Mouse (Mus musculus) kidney, adult 18-20 months (tissue): ENCODE data around the gene Lyl1.

ENCODE experiments used
- DNase-seq: peaks from one replicate; pipeline ENCODE4 v3.0.0; 2021

Lyl1 gene

DNA sequence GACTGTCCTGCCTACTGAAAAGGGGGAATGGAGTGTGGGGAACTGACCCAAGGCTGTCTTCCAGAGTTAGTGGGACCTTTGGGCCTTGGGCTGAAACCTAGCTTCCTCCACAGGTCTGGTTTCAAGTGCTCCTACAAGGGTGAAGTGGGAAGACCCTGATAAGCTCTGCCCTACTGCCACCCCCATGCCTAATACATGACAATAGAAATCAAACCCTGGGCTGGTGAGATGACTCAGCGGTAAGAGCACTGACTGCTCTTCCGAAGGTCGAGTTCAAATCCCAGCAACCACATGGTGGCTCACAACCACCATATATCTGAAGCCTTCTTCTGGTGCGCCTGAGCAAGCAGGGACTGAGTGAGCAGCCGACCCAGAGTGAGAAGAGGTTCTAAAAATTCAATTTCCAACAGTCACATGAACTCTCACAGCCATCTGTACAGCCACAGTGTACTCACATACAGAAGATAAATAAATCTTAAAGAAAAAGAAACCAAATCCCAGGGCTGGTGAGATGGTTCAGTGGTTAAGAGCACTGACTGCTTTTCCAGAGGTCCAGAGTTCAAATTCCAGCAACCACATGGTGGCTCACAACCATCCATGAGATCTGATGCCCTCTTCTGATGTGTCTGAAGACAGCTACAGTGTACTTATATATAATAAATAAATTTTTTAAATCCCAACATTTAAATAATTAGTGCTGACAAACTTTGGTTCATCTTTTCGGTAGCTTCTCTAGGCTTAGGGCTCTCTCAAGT, 32.3 kb upstream of the Lyl1 start:
- peak; percentile 23 for DNase-seq

- DNase-seq: peak; percentile 28
Observed at GRCm38 (mm10) chr8:84670295-84671006, 30.8 kb upstream of the Lyl1 start.

DNA sequence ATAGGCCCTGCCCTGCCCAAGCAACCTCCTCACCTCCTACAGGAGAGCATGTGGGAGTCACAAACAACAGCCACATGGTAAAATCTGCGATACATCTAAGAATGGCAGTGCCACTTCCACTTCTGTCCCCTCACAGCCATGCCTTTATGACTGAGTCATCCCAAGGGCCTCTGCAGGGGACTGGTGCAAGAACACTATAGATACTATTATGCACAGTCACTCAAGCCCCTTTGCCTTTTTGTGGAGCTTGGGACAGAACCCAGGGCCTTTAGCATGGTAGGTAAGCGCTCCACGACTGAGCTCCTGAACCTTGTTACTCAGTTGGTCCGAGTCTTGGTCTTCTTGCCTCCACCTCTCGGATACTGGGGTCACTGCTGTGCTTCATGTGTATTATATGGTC, 24.0 kb upstream of the Lyl1 start:
- DNase-seq: no peak

- DNase-seq: no peak
Observed at GRCm38 (mm10) chr8:84681476-84681875, 19.8 kb upstream of the Lyl1 start.

GRCm38 (mm10) chr8:84682257-84682656, 19.0 kb upstream of the Lyl1 start:
- DNase-seq: no peak

- no peak for DNase-seq
Observed at GRCm38 (mm10) chr8:84684537-84684936, 16.7 kb upstream of the Lyl1 start.

DNA sequence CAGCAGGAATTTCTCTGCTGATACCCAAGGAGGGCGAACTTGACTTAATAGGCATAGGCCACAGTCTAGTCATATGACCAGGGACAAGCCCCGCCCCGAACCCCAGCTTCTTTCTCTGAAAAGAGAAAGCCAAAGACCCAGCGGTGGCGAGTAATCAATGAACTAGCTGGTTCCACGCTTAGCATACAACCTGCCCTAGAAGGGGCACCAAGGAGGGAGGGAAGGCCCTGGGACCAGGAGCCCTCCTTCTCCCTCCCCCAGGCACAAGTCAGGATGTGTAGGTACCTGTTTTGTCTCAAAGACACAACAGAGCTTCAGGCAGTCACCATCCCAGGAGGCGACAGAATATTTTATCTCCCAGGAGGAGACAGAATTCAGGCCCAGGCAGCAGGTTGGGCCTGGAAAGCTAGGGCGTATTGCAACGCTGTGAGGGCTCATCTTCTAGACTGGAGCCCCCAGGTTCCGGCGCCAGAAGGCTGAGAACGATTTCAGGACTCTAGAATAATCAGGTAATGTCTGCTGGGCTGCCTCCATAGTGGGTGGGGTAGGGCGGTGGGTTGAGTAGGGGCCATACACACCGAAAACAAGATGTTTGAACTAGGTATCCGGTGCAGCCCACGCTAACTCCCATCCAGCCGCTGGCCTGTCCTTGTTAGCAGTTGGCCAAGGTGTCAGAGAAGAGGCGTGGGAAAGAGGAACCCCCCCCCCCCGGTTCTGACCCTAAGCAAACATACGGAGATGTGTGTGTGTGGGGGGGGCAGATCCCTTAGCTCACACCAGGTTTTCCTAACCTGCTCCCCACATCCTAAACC, 14.9 kb upstream of the Lyl1 start, which contains the start of gene Trmt1:
Gene Trmt1, plus strand, starts transcription at position 117 of the 812 bp plus-strand sequence.
- DNase-seq: peak; percentile 50

DNA sequence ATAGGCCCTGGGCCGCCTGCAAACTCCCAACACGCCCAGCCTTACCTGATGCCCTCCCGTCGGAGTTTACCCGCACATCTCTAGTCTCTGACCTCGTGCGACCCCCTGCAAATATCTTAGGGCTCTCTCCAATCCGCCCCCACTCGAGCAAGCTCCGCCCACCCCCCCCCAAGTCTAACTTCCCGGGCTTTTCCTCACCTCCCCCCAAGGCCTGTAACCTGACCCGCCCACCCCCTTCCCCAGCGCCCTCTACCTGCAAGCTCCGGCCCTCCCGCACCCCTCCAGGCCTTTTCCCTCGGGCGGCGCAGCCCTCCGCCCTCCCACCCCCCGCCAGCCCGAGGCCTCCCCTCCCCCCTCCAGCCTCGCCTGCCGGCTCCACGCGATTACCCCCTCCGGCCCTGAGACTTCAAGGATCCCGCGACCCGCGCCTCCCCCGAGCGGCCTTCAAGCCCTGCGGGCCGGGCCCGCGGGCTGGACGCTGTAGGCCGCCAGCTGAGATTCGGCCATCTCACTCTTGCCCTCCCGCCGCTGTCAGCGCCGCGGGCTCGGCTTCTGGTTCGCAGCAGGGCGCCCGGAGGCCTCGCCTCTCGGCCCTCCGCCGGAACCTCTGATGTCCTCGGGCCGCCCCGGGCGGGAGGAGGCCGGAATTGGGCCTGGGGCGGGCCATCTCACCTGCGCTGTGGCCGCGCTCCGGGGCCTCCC, 14.1 kb upstream of the Lyl1 start:
- peak; percentile 26 for DNase-seq

DNA sequence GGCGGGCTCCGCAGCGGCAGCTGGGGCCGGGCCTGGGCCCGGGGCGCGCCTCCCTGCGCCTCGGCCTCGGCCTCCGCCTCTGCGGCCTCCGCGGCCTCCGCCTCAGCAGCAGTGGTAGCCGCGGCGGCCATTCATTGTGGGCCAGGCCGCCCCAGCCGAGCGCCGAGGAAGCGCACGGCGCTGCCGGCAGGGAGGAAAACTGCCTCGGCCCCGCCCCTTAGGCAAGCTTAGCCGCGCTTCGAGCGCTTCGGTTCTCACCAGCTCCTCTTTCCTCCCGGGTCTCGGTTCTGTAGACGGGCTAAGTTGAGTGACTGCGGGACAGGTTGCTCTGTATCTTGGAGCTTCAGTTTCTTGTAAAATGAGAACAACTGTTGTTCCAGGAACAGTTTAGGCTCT, 13.6 kb upstream of the Lyl1 start, which contains the start of gene Nacc1:
Gene Nacc1, minus strand, starts transcription at position 158 of the 396 bp plus-strand sequence.
- peak; percentile 90 for DNase-seq

DNA sequence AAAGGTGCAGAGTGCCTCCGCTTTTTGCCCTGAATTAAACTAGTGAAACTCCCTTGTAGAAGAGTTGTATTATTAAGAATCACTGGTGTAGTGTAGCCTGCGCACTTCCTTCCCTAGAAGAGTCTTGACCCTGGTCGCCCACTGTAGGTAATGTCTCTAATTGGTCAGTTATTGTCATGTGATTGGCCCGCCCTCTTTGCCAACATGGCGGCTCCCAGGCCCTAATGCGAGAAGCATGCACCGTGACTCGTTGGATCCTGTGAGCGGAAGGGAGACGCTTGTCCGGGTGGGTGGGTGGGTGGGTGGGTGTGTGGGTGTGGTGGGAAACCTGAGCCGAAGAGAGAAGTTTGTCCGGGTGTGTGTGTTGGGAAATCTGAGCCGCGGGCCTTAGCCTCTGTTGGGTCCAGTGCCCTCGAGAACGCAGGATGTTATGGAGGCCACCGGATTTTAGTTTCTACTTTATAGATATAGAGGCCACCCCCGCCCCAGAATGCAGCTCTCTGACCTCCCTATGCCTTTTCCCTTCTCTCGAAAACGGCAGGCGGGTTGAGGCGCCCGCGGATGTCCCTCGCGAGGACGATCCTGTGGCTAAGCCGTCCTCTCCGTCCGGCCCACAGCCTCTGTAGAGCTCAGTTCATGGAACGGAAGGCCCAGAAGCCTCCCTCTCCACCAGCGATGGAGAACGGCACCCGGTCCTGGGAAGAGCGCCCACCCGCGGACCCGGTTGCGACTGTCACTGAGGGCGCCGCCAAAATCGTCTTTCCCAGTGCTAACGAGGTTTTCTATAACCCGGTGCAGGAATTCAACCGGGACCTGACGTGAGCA, 12.0 kb upstream of the Lyl1 start:
- DNase-seq: peak; percentile 94

GRCm38 (mm10) chr8:84693332-84693731, 7.9 kb upstream of the Lyl1 start:
- DNase-seq: no peak

DNA sequence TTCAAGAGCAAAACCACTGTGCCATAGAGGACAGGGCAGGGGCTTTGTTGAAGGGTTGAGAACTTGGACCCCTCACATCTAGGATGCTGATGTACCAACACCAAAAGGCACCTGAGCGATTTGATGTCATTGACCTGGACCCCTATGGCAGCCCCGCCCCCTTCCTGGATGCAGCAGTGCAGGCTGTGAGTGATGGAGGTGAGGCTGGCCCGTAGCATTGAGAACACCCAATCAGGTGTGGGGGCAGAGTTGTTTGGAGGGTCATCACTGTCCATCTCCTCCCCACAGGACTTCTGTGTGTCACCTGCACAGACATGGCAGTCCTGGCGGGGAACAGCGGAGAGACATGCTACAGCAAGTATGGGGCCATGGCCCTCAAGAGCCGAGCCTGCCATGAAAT, 6.1 kb upstream of the Lyl1 start:
- DNase-seq: no peak

DNA sequence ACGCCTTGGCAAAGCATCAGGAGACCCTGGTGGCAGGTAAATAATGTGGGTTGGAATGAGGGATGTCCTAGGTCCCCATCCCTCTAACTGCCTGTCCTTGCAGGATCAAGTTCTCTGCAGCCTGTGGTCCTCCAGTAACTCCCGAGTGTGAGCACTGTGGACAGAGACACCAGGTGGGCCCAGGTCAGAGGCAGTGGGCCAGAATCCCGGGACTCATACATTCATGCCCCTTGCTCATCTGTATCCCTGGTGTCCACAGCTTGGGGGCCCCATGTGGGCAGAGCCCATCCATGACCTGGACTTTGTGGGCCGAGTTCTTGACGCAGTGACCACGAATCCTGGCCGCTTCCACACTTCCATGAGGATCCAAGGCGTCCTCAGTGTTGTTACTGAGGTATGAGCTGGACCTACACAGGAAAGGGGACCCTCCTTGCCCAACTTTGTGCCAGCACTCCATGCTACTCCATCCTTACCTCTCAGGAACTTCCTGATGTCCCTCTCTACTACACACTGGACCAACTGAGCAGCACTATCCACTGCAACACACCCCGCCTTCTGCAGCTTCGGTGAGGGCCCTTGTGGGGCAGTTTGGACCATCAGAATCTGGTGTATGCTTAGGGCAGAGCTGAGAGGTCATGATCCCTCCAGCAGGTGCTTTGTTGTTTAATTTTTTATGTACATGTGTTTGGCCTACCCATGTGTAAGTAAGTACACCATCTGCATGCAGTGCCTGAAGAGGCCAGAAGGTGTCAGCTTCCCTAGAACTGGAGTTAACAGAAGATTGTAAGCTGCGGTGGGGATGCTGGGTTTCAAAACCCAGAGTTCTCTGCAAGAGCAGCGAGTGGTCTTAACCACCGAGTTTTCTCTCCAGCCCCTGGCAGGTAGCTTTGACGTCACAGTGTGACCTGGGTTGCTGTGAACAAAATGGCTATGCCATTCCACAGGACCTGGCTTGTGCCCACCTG, 3.8 kb upstream of the Lyl1 start:
- no peak for DNase-seq

- no peak for DNase-seq
Observed at GRCm38 (mm10) chr8:84698288-84698687, 3.0 kb upstream of the Lyl1 start.

DNA sequence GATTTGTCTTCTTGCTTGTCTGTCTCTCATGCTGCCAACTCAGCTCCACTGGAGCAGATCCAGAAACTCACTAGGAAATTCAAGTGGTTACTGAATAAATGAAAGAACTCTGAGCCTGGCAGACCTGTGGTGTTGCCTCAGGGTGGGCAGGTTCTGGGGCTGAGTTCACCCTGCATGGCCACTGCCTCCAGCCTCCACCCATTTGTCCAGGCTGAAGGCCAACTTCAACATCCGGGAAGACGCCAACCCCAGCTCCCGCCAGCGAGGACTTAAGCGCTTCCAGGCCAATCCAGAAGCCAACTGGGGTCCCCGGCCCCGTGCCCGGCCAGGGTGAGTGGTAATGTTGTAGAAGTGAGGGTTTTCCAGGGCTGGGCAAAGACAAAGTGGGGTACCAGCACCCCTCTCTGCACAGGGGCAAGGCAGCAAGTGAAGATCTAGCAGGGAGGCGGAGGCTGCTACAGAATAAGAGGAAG, 2.3 kb upstream of the Lyl1 start:
- DNase-seq: peak; percentile 70

- peak; percentile 68 for DNase-seq
Observed at GRCm38 (mm10) chr8:84699861-84700322, 1.4 kb upstream of the Lyl1 start.

DNA sequence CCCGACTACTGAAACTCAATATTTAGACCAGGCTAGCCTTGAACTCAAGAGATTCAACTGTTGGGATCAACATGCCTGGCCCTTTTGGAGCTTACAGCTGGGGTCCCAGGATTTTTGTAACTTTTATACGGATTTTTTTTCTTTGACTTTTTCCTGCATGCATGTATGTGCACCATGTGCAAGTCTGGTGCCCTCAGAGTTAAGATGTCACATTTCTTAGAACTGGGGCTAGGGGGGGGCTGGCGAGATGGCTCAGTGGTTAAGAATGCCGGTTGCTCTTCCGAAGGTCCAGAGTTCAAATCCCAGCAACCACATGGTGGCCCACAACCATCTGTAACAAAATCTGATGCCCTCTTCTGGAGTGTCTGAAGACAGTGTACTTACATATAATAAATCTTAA, 731 bp upstream of the Lyl1 start:
- DNase-seq: no peak

DNA sequence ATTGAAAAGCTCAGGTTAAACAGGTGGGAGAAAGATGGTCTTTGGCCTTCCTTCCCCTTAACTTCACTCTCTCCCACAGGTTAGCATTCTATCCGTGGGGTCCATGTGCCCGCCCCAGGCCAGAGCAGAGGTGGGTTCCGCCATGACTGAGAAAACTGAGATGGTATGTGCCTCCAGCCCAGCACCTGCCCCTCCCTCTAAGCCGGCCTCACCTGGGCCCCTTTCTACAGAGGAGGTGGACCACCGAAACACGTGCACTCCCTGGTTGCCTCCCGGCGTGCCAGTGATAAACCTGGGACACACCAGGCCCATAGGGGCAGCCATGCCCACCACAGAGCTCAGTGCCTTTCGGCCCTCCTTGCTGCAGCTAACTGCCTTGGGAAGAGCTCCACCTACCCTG, 1.3 kb downstream of the Lyl1 start:
- no peak for DNase-seq

GRCm38 (mm10) chr8:84702963-84703465, 1.8 kb downstream of the Lyl1 start:
- no peak for DNase-seq
